Mouse (Mus musculus) c-Kit-negative CD71-positive TER-119-positive erythroid progenitor cells, embryonic 14.5 days (primary cell): ENCODE results near the gene Ddi2.

ENCODE experiments used
- DNase-seq: peaks from one replicate; pipeline ENCODE4 v3.0.0-alpha.2; 2013; ENCODE audit warnings: low read depth, low spot score

The Ddi2 gene

DNA sequence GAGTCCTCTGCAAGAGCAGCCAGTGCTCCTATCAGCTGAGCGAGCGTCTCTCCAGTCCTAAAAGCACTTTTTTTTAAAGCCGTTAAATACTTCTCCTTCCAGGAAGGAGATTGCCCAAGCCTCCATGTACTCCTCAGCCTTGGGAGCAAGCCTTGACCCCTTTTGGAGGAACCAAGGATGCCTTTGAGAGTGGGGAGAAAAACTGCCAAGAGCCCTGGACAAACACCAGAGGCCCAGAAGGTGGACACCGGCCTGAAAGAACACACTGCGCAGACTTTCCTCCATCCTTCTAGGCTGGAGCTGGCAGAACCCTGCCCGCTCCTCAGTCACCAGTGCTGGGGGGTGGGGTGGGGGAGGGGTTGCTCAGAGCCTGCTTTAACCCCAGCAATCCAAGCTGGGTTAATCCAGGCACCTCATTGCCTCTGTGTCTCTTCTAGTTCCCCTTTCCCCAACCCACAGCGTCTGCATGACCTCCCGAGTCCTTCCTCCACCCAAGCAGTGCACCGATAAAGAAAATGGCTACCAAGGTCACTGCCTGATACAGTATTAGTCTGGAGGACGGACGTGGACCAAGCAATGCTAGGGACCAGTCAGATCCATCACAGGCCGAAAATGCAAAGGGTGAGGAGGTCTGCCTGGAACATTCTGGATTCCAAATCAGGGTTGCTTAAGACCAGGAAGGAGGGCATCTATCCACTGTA lies 67.2 kb downstream of the Ddi2 start:
- DNase-seq, result no peak

DNA sequence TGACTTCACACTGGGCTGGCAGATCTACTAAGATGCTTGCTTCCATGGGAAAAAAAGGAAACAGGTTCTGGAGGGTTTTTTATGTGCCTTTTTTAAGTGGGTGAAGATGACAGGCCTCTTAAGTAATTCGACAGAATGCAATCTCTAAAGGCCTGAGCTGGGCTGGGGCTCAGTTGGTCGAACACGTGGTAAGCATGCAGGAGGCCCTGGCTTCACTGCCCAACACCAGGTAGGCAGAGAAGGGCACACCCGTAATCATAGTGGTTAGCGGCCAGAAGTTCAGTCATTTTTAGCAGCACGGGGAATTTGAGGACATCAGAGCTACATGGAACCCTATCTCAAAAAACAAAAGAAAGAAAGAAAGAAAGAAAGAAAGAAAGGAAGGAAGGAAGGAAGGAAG lies 68.7 kb downstream of the Ddi2 start:
- no peak for DNase-seq

DNA sequence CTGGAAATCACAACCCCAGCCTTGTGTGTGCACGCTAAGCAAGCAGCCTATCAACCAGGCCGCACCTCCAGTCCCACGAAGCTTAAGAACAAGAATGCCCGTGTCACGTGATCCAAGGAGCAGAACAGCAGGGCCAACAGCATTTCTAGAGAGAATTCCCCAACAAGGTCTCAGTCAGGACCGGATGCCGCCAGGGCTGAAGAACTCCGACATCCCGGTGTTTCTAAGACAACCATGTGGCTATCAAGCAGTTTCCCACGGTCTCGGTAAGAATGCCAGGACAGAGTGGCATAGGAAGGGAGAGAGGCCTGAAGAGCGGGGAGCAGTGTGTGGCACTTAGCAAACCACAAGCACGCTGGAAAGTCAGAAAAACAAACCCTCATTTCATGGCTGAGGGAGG lies 69.4 kb downstream of the Ddi2 start:
- no peak for DNase-seq

DNA sequence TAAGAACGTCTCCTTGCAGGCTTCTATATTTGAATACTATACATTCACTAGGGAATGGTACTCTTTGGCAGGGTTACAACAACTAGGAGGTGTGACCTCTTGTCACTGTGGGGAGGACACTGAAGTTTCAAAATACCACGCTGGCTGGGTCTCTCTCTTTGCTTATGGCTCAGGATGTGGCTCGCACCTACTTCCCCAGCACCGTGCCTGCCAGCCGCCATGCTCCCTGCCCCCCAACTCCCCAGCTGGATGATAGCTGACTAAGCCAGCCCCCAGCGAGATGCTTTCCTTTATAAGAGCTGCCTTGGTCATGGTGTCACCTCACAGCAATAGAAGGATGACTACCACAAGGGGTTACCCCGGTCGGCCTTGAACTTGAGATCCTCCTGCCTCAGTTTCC lies 70.2 kb downstream of the Ddi2 start:
- DNase-seq, result no peak

DNA sequence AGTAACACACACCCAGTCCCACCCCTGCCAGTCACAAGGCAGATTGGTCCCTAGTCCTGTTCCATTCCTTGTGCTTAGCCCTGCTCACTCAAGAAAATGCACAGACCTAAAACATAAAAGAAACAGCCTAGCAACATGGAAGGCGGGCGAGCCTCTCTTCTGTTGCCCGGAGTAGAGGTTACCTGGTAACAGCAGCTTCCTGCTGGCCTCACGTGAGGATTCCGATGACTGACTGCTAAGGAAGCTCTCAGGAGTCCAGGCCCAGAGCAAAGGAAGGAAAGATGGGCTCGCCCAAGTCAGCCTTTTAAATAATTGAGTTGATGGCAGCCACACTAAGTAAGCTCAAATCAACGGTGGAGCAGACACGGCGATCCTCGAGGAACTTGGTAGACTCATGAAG lies 71.3 kb downstream of the Ddi2 start:
- no peak for DNase-seq

DNA sequence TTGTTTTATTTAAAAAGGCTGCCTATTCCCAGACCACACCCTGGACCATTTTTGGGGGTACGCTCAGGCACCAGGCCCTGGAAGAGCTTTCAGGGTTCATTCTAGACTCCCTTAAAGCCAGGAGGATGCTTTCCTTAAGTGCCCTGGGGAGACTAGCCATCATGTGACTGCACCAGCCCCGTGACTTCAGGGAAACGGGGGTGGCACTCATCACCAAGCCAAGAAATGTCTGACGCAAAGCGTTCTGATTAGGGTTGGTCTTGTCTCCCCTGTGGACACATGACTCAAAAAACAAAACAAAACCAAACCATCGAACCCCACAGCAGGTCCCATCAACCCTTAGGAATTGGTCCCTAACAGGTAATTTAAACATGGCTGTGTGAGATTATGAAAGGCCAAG lies 71.9 kb downstream of the Ddi2 start:
- no peak for DNase-seq

DNA sequence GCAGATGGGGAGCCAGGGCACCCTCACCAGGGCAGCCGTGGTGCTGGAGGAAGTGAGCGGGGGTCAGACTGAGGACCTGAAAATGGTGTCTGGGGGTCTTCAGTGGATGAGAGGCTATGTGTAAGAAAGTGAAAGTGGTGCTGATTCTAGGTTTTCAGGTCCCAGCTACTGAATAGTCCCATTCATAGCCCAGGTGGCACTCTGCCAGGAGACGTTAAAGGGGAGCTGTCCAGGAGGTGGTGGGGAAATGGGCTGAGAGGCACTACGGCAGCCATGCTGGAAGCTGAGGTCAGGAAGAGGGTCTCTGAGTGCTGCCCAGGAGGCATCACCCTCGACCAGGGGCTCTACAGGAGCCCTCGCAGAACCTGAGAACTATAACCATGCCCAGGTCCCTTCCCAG lies 74.0 kb downstream of the Ddi2 start:
- DNase-seq, result no peak

DNA sequence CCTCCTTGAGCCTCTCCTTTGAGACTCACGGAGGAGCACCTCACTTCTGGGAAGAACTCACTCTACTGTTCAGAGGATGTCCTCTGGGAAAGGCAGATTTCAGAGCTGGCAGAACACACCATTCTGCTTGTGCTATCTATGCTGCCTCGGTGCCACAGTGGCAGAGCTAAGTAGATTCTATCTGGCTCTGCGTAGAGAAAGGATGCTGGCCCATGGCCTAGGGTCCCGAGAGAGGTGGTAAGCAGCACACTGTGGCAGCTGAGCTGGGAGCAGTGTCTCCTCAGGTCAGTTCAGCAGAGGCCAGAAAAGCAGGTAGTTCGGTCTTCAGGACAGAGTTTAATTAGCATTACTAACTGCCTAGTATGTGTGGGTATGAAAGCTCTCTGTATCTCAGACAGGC lies 75.0 kb downstream of the Ddi2 start:
- no peak for DNase-seq

DNA sequence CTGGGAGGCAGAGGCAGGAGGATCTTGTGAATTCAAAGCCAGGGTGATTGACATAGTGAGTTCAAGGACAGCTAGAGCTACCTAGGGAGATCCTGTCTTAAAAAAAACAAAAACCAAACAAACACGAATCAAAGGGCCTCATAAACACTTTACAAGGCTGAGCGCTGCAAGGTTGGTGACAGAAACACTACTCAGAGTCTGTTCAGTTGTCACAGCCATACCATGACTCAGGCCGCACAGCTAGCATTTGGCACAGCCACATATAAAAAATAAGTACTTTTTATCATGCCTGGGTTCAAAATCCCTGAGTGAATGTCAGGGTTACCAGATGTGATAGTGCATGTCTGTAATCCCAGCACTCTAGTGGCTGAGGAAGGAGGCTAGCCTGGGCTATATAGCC lies 76.0 kb downstream of the Ddi2 start:
- no peak for DNase-seq

DNA sequence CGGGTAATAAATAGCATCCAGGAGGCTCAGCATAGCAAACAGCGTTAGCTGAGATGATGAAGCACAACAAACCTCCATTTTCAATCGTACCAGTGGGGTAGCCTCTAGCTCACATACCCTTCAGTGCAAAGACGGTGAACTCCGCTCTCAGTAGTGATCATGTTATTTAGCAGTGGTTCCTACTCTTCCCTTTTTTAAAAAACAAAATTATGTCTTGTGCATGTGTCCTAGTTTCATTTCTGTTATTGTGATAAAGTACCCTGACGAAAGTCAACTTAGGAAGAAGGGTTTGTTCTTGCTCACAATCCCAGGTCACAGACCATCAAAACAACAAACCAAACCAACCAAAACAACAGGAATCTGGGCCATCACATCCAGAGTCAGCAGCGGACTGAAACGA lies 77.2 kb downstream of the Ddi2 start:
- DNase-seq, result no peak

DNA sequence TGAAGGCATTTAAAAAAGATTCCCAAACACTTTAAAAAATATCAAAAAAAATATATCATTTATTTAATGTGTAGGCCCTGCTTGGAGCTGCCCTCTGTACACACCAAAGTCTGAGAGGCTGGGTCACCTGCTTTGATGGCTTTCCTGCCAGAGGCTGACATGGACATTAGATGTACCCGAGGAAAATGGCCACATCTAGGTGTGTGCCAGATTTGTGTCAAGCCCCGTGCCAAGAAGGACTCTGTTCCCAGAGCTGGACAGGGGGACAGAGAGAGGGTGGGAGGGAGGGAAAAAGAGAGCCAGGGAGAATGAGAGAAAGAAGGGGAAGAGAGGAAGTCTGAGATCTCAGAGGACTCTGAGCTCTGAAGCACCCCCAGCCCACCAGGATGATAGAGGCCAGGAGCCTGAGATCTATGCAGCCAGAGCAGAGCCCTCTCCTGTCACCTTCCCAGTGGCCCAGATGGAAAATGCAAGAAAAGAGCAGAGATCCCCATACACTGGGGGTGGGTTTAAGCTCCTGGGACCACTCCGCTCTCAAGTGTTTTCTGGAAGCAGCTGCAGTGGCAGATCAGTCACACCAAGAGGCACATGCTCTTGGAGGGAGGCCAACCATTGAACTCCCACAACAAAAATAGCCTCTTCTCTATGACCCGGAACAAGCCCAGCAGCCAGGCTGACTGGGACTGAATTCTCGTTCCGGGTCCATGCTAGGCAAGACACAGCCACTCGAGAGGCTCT lies 79.9 kb downstream of the Ddi2 start:
- DNase-seq, result no peak

DNA sequence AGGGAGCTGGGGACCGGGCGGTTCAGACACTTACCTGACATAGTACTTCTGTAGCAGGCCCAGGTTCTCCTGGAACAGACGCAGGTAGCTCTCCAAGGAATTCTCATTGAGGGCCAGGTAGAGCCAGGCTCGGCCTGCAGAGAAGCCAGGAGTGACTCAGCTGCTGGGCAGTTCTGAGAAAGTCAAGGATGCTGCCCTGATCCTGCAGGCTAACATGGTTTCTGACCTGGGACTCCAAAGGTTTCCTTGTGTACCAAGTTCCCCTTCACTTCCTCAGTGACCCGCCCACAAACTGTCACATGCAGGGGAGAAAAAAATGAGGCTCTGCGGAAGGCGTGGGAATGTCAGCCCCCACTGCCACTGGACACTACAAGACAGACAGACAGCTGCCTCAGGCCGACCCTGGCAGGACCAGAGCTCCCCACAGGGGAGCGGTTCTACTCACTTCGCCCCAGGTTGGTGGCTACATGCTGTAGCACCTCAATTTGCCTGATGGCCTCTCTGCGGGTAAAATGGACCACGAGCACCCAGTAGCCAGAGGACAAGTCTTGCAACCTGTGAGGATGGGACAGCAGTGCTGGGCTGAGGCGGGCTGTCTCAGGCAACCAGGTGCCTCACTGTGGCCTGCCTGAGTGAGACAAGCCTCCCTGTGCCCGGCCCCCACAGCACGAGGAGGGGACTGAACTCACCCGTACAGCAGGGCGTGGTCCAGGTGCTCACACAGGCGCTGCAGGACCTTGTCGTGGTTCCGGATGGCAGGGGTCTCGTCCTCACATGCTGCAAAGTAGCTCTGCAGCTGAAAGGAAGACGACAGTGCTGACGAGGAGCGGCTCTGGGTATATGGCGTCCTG lies 81.0 kb downstream of the Ddi2 start:
- DNase-seq, result no peak

DNA sequence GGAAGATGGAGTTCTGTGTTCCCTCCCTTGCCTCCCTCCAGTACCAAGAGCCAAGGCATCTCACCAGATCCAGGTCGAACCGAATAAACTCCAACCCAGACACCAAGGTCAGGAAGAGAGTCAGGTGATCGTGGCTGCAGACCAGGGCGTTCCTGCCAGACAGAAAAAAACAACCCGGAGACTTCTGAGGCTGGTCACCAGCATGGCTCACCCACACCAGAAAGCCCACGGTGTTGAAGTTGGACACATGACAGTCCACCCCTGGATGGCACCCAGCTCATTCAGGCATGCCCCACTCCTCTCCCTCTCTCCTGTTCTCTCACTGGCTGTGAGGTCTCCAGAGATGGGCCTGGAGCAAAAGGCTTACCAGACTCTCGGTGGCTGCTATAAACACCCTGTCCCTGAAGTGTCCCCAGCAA lies 81.9 kb downstream of the Ddi2 start:
- no peak for DNase-seq

DNA sequence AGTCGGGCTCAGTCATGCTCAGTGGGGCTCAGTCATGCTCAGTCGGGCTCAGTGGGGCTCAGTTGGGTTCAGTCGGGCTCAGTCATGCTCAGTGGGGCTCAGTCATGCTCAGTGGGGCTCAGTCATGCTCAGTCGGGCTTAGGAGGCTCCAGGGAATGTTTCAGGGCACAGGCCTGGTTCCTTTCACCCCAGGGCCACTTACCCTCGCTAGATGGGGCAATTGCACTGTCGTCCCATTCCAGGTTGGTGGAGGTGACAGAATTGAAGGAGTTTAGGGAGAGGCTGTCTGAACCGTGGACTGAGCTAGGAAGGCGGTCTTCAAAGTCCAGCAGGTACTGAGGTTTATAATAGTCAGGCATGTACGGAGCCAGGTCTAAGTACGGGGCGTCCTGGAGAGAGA lies 83.7 kb downstream of the Ddi2 start:
- DNase-seq, result no peak

DNA sequence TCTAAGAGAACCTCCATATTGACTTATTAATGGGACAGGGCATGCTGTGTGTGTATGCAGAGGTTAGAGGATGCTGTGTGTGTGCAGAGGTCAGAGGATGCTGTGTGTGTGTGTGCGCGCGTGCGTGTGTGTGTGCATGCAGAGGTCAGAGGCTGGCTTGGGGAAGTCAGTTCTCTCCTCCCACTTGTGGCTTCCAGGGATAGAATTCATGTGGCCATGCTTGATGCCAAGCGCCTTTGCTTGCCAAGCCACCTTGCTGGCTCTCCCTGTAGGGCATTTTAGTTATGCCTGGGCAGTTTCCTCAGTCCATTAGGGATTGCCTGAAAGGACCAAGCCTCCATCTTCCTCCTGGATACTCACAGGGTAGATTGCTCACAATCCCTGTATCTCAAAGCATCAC lies 86.5 kb downstream of the Ddi2 start:
- DNase-seq, result no peak

DNA sequence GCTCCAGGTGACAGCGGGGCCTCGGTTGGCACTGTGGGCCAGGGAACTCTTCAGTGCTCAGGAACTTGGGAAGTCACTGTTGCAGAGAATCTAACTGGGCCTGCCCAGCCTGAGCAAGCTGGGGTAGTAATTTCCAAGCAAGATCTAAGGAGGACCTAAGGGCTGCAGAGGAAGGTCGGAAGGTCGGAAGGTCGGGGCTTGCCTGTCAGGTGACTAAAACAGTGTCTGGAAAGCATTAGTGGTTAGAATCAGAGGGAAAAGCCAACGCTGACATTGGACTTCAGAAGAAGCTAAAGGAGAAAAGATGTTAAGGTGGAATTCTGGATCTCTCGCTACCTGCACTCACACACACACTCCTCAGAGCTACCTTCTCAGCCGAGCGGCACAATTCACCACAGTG lies 87.2 kb downstream of the Ddi2 start:
- no peak for DNase-seq

DNA sequence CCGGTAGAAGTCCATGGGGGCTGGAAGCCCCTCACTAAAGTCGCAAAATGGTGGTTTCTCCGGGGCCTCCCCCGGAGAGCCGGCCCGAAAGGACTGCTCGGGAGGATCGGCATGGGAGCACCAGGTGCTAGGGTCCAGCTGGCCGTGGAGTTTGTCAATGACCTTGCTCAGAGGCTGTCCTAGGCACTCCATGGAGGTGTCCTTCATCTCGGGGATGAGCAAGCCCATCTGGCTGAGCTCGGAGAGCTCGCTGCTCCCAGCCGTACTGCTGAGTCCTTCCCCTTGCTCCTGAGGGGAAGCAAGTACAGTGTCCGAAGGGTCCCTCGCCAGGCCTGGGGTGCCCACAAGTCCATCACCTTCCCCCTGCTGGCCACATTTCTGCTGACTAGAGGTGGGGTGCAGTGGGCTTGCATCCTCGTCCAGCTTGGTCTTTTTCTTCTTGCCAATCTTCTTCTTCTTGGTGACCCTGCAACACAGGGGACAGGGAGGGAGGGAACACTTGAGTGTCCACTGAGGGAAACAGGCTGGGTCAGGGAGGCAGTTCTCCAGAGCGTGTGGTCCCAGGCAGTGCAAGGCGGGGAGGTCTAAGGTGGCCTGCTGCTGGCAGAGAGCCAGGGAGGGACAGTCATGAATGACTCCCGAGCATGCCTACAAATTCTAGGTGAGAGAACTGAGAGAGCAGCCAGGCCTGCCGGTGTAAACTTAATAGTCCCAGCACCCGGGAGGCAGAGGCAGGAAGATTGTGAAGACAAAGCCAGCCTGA lies 90.9 kb downstream of the Ddi2 start:
- no peak for DNase-seq

DNA sequence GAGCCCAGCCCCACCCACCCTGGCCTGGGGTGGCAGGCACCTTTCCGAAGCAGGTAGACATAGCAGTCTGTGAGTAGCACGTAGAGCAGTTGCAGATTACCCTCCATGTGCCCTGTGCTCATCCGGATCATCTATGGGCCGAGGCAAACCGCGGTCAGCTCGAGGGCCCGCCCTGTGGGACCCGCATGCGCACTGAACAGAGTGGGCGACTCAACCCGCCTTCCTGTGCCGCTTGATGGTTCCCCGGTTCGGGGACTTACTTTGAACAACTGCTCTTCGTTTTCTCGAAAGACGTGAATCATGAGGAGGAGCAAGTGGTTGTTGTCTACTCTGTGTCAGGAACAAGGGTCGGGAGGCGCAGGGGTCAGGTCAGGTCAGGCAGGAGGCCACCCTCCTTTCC lies 92.0 kb downstream of the Ddi2 start:
- DNase-seq, result no peak

DNA sequence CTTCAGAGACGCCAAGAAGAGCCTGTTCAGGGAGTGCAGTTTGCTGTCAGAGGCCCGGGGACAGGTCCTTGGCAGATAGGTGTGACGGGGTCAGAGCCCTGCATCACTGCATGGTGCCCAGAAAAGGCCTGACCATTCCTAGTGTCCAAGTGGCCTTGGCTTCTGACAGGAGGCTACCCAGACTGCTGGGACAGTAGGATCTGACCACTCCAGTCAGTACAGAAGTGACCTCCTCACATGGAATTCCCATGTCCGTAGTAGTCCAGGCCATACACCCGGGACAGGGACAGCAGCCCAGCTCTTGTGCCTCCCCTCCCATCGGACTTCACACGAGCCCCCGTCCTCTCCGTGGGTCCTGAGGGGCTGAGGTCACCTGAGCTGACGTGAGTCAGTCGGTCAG lies 93.2 kb downstream of the Ddi2 start:
- DNase-seq, result no peak

DNA sequence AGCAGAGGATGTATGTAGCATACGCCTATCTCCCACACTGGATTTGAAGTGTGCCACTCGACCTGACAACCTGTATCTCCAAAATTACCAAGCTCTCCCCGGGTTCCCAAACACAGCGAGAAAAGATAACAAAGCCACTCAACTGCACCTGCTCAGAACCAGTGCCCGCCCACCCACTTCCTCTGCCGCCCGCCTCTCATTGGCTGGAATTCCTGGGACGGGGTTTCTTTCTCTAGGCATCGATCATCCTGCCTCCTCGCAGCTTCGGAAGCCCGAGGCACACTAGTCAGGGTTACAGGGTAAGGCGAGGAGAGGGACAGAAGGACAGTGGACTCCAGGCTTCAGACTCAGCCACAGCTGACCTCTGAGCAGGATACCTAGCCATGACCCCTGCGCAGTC lies 94.6 kb downstream of the Ddi2 start:
- DNase-seq, result no peak
